ENCODE assay signal across 10 mouse cellular contexts in genomic region chr9:102181810-102182490, GRCm38 (mm10).
DNase-seq lines count a peak whose midpoint lies in the region; ATAC-seq and TF ChIP-seq lines count a peak whose summit lies in the region.
"Had no signal": no experiment of that assay in that cellular context is flagged by ENCODE, and none has a peak within 500 bp of the region (broad histone marks: within the 10 kb centered on the region; RNA-seq: fewer than 3 reads in every experiment).

No protein-coding gene starts in this region.

- H3K4me3 ChIP-seq in stomach, embryonic 14.5 days (ENCODE audit: low read depth, low read length): no peak overlapping the region
- H3K4me3 ChIP-seq in stomach, postnatal 0 days (ENCODE audit: low read depth, low read length): no peak overlapping the region
- no peak overlapping the region for H3K4me3 ChIP-seq in forebrain, embryonic 16.5 days (replicated peaks; ENCODE audit: low read length)
- no peak overlapping the region for H3K4me3 ChIP-seq in midbrain, embryonic 10.5 days
- H3K4me3 ChIP-seq in heart, adult 2 months: no peak overlapping the region
- no peak overlapping the region for H3K4me3 ChIP-seq in lung, postnatal 0 days (ENCODE audit: low read depth, low read length)

- H3K79me2 ChIP-seq in heart, adult 2 months (replicated peaks; ENCODE audit: control insufficient read depth, insufficient read depth, low read length): no peaks in the 10 kb centered on the region

- no peaks in the 10 kb centered on the region for H3K9me3 ChIP-seq in stomach, embryonic 14.5 days (ENCODE audit: control insufficient read depth, low read depth, low read length)
- H3K9me3 ChIP-seq in stomach, postnatal 0 days (ENCODE audit: control insufficient read depth, low read length): no peaks in the 10 kb centered on the region
- H3K9me3 ChIP-seq in forebrain, embryonic 16.5 days (ENCODE audit: control insufficient read depth, low read length): no peaks in the 10 kb centered on the region
- no peaks in the 10 kb centered on the region for H3K9me3 ChIP-seq in midbrain, embryonic 10.5 days (replicated peaks)
- H3K9me3 ChIP-seq in lung, postnatal 0 days (ENCODE audit: low read length): no peaks in the 10 kb centered on the region

- no peaks in the 10 kb centered on the region for H3K4me1 ChIP-seq in stomach, embryonic 14.5 days (ENCODE audit: control insufficient read depth, insufficient read depth, low read length)
- no peaks in the 10 kb centered on the region for H3K4me1 ChIP-seq in stomach, postnatal 0 days (replicated peaks; ENCODE audit: control insufficient read depth, insufficient read depth)
- H3K4me1 ChIP-seq in forebrain, embryonic 16.5 days (replicated peaks; ENCODE audit: control insufficient read depth, insufficient read depth, low read length): peaks cover 26% of the 10 kb centered on the region
- H3K4me1 ChIP-seq in midbrain, embryonic 10.5 days: peaks cover 56% of the 10 kb centered on the region
- no peaks in the 10 kb centered on the region for H3K4me1 ChIP-seq in heart, adult 2 months (ENCODE audit: control insufficient read depth, insufficient read depth, low read length)
- H3K4me1 ChIP-seq in lung, postnatal 0 days (ENCODE audit: insufficient read depth, low read depth, low read length): no peaks in the 10 kb centered on the region

- H3K4me2 ChIP-seq in stomach, embryonic 14.5 days (replicated peaks; ENCODE audit: low read depth, low read length): no peak overlapping the region
- H3K4me2 ChIP-seq in stomach, postnatal 0 days (replicated peaks; ENCODE audit: low read depth): no peak overlapping the region
- H3K4me2 ChIP-seq in forebrain, embryonic 16.5 days (ENCODE audit: low read length): no peak overlapping the region
- no peak overlapping the region for H3K4me2 ChIP-seq in lung, postnatal 0 days (replicated peaks; ENCODE audit: low read depth, low read length)

- H3K27me3 ChIP-seq in stomach, embryonic 14.5 days (ENCODE audit: control insufficient read depth, insufficient read depth, low read length): no peaks in the 10 kb centered on the region
- H3K27me3 ChIP-seq in stomach, postnatal 0 days (ENCODE audit: control insufficient read depth, insufficient read depth, low read length): no peaks in the 10 kb centered on the region
- H3K27me3 ChIP-seq in forebrain, embryonic 16.5 days (replicated peaks; ENCODE audit: control insufficient read depth, insufficient read depth, low read length): peaks cover 15% of the 10 kb centered on the region
- H3K27me3 ChIP-seq in midbrain, embryonic 10.5 days (ENCODE audit: low read depth, poor library complexity, severe bottlenecking): peaks cover 31% of the 10 kb centered on the region
- no peaks in the 10 kb centered on the region for H3K27me3 ChIP-seq in heart, adult 2 months (ENCODE audit: control insufficient read depth, insufficient read depth, low read length)
- no peaks in the 10 kb centered on the region for H3K27me3 ChIP-seq in lung, postnatal 0 days (replicated peaks; ENCODE audit: insufficient read depth, low read length)

- no peak for DNase-seq in stomach, postnatal 0 days (ENCODE audit: low spot score)
- no peak for DNase-seq in midbrain, embryonic 10.5 days (ENCODE audit: low spot score)
- DNase-seq in heart, adult 2 months: no peak
- DNase-seq in lung, postnatal 0 days (ENCODE audit: low spot score): no peak
- no peak for DNase-seq in frontal cortex, postnatal 25 days (ENCODE audit: low spot score in 2 of 2)
- DNase-seq: kidney, postnatal 14 days; lung, adult 2 months; thymus, postnatal 14 days had no signal

- TF ChIP-seq CTCF in stomach, postnatal 0 days (IDR thresholded peaks at IDR 0.05; ENCODE audit: low read depth): no peak
- no peak for TF ChIP-seq CTCF in heart, adult 2 months (IDR thresholded peaks at IDR 0.05)
- no peak for TF ChIP-seq CTCF in lung, postnatal 0 days (IDR thresholded peaks at IDR 0.05)

- no peak for TF ChIP-seq EP300 in stomach, postnatal 0 days (optimal IDR thresholded peaks at IDR 0.05)
- TF ChIP-seq EP300 in heart, adult 2 months (IDR thresholded peaks at IDR 0.05; ENCODE audit: insufficient read depth, low read depth, low read length): no peak
- TF ChIP-seq EP300 in lung, postnatal 0 days (IDR thresholded peaks at IDR 0.05): no peak

- intact Hi-C loops in heart, adult 2 months (cut with DNase I): no loop called here

- no peak for ATAC-seq in stomach, embryonic 14.5 days (ENCODE audit: insufficient number of reproducible peaks, insufficient read depth, low FRiP score, low read depth)
- ATAC-seq in stomach, postnatal 0 days (ENCODE audit: low FRiP score, low TSS enrichment): no peak
- peak; percentile 75 for ATAC-seq in forebrain, embryonic 16.5 days
- ATAC-seq in lung, postnatal 0 days: no peak

- no peak for TF ChIP-seq POLR2A in heart, adult 2 months (IDR thresholded peaks at IDR 0.05; ENCODE audit: insufficient read depth, low read depth, low read length)

- WGBS in stomach, embryonic 14.5 days: 66% methylated on average over 10 of the region's 10 CpGs
- WGBS in stomach, postnatal 0 days: 61% methylated on average over 10 of the region's 10 CpGs
- 14% methylated on average over 10 of the region's 10 CpGs for WGBS in forebrain, embryonic 16.5 days
- WGBS in midbrain, embryonic 10.5 days: 58% methylated on average over 10 of the region's 10 CpGs
- WGBS in heart, adult 2 months: 88% methylated on average over 10 of the region's 10 CpGs
- WGBS in lung, postnatal 0 days: 67% methylated on average over 10 of the region's 10 CpGs

- H3K36me3 ChIP-seq in stomach, embryonic 14.5 days (ENCODE audit: control insufficient read depth, insufficient read depth, low read length): no peaks in the 10 kb centered on the region
- no peaks in the 10 kb centered on the region for H3K36me3 ChIP-seq in stomach, postnatal 0 days (ENCODE audit: control insufficient read depth, insufficient read depth, low read length)
- H3K36me3 ChIP-seq in forebrain, embryonic 16.5 days (ENCODE audit: control insufficient read depth, insufficient read depth): no peaks in the 10 kb centered on the region
- H3K36me3 ChIP-seq in midbrain, embryonic 10.5 days: no peaks in the 10 kb centered on the region
- H3K36me3 ChIP-seq in heart, adult 2 months (ENCODE audit: control insufficient read depth, insufficient read depth, low read length): no peaks in the 10 kb centered on the region
- no peaks in the 10 kb centered on the region for H3K36me3 ChIP-seq in lung, postnatal 0 days (ENCODE audit: insufficient read depth, low read length)

- 0 out of 2 replicates have a peak overlapping the region, but pooled peaks have one; percentile 10 for H3K27ac ChIP-seq in stomach, embryonic 14.5 days (ENCODE audit: low read length)
- no peak overlapping the region for H3K27ac ChIP-seq in stomach, postnatal 0 days (replicated peaks)
- no peak overlapping the region for H3K27ac ChIP-seq in forebrain, embryonic 16.5 days (ENCODE audit: low read length)
- peak overlapping the region; percentile 80 for H3K27ac ChIP-seq in midbrain, embryonic 10.5 days (replicated peaks)
- H3K27ac ChIP-seq in heart, adult 2 months: no peak overlapping the region
- no peak overlapping the region for H3K27ac ChIP-seq in lung, postnatal 0 days (ENCODE audit: low read length)

- no peak overlapping the region for H3K9ac ChIP-seq in stomach, embryonic 14.5 days (replicated peaks; ENCODE audit: low read depth, low read length)
- no peak overlapping the region for H3K9ac ChIP-seq in stomach, postnatal 0 days (ENCODE audit: low read length)
- no peak overlapping the region for H3K9ac ChIP-seq in forebrain, embryonic 16.5 days (replicated peaks; ENCODE audit: low read depth, low read length)
- no peak overlapping the region for H3K9ac ChIP-seq in heart, adult 2 months (ENCODE audit: low read depth, low read length)
- H3K9ac ChIP-seq in lung, postnatal 0 days (replicated peaks; ENCODE audit: low read depth): no peak overlapping the region

Comparison
In these comparisons a context has a peak if more than half of its experiments do, and no peak if none do; other contexts are left out.
1. H3K27ac ChIP-seq: peak in stomach, embryonic 14.5 days (single experiment) and midbrain, embryonic 10.5 days (single experiment); none in stomach, postnatal 0 days (single experiment), forebrain, embryonic 16.5 days (single experiment), heart, adult 2 months (single experiment) and lung, postnatal 0 days (single experiment).